Mouse (Mus musculus) ES-Bruce4 (cell line): ENCODE data around the gene Dgka.

Source experiments
- CTCF ChIP-seq: IDR thresholded peaks from one replicate; pipeline ENCODE4 v1.8.1; 2011; ENCODE audit warnings: low read depth, low read length
- POLR2A ChIP-seq: IDR thresholded peaks from one replicate; pipeline ENCODE4 v1.8.1; 2011; ENCODE audit warnings: low read length; ENCODE audit not compliant: insufficient read depth

DNA sequence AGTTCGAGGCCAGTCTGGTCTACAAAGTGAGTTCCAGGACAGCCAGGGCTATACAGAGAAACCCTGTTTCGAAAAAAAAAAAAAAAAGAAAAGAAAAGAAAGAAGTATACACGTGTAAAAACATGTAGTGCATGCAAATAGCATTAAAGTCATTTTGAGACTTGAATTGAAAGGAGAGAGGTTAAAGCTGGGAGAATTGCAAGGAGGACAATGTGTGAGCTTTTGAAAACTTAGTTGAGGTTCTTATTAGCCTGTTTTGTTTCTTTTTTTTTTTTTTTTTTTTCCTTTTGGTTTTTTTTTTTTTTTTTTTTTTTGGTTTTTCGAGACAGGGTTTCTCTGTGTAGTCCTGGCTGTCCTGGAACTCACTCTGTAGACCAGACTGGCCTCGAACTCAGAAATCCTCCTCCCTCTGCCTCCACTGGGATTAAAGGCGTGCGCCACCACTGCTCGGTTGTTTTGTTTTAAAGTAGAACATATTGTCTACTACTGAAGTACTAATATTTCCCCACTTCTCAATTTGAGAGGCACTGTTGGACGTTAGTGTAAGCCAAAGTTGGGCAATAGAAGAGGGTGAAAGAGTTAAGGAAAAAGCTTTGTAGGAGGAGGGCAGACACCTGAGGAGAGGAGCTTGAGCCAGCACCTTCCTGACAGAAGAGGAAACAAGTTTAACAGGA is 2.5 kb upstream of the Dgka start:
- TF ChIP-seq POLR2A (no peak), CTCF (no peak)
